Mouse (Mus musculus) heart, postnatal 0 days (tissue): ENCODE data around the gene Mrnip.

Experiments used
- CTCF ChIP-seq: IDR thresholded peaks from 2 replicates; pipeline ENCODE4 v1.5.1; 2016; ENCODE audit warnings: antibody characterized with exemption, control low read depth, low read depth
- EP300 ChIP-seq: IDR thresholded peaks from 2 replicates; pipeline ENCODE4 v1.6.1; 2016; ENCODE audit warnings: antibody characterized with exemption, low read depth

DNA sequence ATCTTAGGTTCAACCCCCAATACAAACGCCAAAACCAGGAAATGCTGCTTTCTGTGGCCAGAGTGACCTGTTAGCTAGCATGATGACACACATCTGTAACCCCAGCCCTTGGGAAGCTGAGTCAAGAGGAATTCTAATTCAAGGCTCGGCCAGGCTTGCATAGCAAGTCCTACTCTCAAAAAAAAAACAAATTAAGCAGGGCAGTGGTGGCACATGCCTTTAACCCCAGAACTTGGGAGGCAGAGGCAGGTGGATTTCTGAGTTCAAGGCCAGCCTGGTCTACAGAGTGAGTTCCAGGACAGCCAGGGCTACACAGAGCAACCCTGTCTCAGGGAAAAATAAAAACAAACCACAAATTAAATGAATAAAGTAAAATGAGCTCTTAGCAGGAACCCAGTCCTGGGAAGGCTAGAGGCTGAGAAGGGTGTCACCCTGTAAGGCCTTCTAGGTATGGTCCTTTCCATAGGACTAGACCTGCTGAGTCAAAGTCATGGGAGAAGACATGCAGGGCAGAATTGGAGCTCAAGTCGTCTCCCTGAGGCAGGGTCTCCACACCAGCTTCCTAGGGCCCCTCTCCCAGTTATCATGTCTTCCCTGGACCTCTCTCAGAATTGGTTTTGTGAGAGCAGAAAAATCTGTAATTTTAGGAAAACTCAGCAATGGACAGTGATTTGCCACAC is 38.0 kb downstream of the Mrnip start:
- no peak for TF ChIP-seq EP300
- no peak for TF ChIP-seq CTCF
